Mouse (Mus musculus) hindbrain, postnatal 0 days (tissue): ENCODE measurements around the gene Fryl. TPM values are rescaled to one million over a fixed set of nuclear protein-coding genes. Genes with fewer than 3 reads are reported as not detected.
"Not testable (repeated sequence)": the region's sequence is repeated elsewhere in the genome, so short reads cannot be mapped to it uniquely, and the experiment has no call there.

ENCODE experiments used
- ATAC-seq: fragments of 200-750 bp; cut with Nextera tagmentation; 2 replicates; pipeline ENCODE4 v1.8.0; 2017; ENCODE audit warnings: mild to moderate bottlenecking, moderate TSS enrichment, moderate library complexity
- DNase-seq: peaks from one replicate; pipeline ENCODE4 v3.0.0-alpha.2; 2015; ENCODE audit warnings: low spot score
- H3K27ac ChIP-seq: fragments of 300-500 bp; sonication (generic); 2 replicates; pipeline ENCODE4 v1.5.1; 2014; ENCODE audit warnings: mild to moderate bottlenecking
- H3K27me3 ChIP-seq: fragments of 300-500 bp; sonication (generic); 2 replicates; pipeline ENCODE4 v1.6.1; 2014; ENCODE audit warnings: low read length, mixed read lengths; ENCODE audit not compliant: insufficient read depth
- H3K36me3 ChIP-seq: fragments of 300-500 bp; sonication (generic); 2 replicates; pipeline ENCODE4 v1.6.1; 2014; ENCODE audit warnings: low read length, mixed read lengths; ENCODE audit not compliant: insufficient read depth
- H3K4me1 ChIP-seq: fragments of 300-500 bp; sonication (generic); 2 replicates; pipeline ENCODE4 v1.6.1; 2014; ENCODE audit warnings: antibody characterized with exemption, low read length, mixed read lengths; ENCODE audit not compliant: insufficient read depth
- H3K4me2 ChIP-seq: fragments of 300-500 bp; sonication (generic); 2 replicates; pipeline ENCODE4 v1.6.1; 2014; ENCODE audit warnings: low read depth, mild to moderate bottlenecking, low read length, moderate library complexity, mixed read lengths
- H3K4me3 ChIP-seq: fragments of 300-500 bp; sonication (generic); 2 replicates; pipeline ENCODE4 v1.5.1; 2014; ENCODE audit warnings: low read length
- H3K9ac ChIP-seq: fragments of 300-500 bp; sonication (generic); replicated peaks from 2 replicates; pipeline ENCODE4 v1.6.1; 2014; ENCODE audit warnings: mild to moderate bottlenecking, low read length, moderate library complexity, mixed read lengths
- H3K9me3 ChIP-seq: fragments of 300-500 bp; sonication (generic); 2 replicates; pipeline ENCODE4 v1.6.1; 2016; ENCODE audit warnings: low read length, mixed read lengths
- CTCF ChIP-seq: IDR thresholded peaks from 2 replicates; pipeline ENCODE4 v1.5.1; 2016; ENCODE audit warnings: antibody characterized with exemption, control low read depth, low read depth
- WGBS: fragments of 180-500 bp; shearing (Covaris S2); extraction: QIAGEN DNeasy Blood & Tissue Kit; methylation state at CpG from one replicate; pipeline ENCODE4 v1.1.7; 2014; 5-methylcytosine and 5-hydroxymethylcytosine counted together
- polyA plus RNA-seq: library from polyadenylated mRNA; unstranded; fragments of >200 nt; fragmentation: Nextera tagmentation; extraction: Ambion mirVana; gene quantifications from 2 replicates; pipeline ENCODE4 v1.2.1, GENCODE M21; 2015
- total RNA-seq: library from RNA; depleted of rRNA; stranded (reverse); fragments of >200 nt; gene quantifications from 2 replicates; pipeline ENCODE4 v1.2.3, GENCODE M21; 2014

Gene Fryl
- total and polyA plus RNA-seq, 2 experiments from 2014 or later = 20.5 to 69.4 TPM

- H3K36me3 ChIP-seq, H3K9ac ChIP-seq, H3K4me1 ChIP-seq, H3K27me3 ChIP-seq, H3K9me3 ChIP-seq, DNase-seq, H3K27ac ChIP-seq, H3K4me2 ChIP-seq, H3K4me3 ChIP-seq, ATAC-seq: not testable (repeated sequence)
- 48% methylated on average over 8 of the region's 8 CpGs for WGBS
- peak; percentile 40 for TF ChIP-seq CTCF
Measured at GRCm38 (mm10) chr5:73008230-73008629, 248.2 kb downstream of the Fryl start.

GRCm38 (mm10) chr5:73007582-73007959, 248.8 kb downstream of the Fryl start:
- Histone ChIP-seq H3K9me3 (no peaks in the 10 kb centered on the region), H3K4me2 (peak overlapping the region; percentile 58; the same call in 1 of the 2 replicates), H3K4me1 (no peaks in the 10 kb centered on the region), H3K4me3 (peak overlapping the region; percentile 39), H3K27me3 (no peaks in the 10 kb centered on the region), H3K9ac (no peak overlapping the region), H3K36me3 (no peaks in the 10 kb centered on the region), H3K27ac (no peak overlapping the region)
- TF ChIP-seq CTCF = no peak
- ATAC-seq (peak; percentile 31; the same call in 1 of the 2 replicates), DNase-seq (no peak)
- 49% methylated on average over 5 of the region's 5 CpGs for WGBS

GRCm38 (mm10) chr5:73006784-73007581, 249.4 kb downstream of the Fryl start, which contains the start of gene Slc10a4:
Gene Slc10a4, plus strand, starts transcription at chr5:73006883.
- H3K27ac ChIP-seq = no peak within 1 kb of the TSS
- H3K4me3 ChIP-seq = peak within 1 kb of the TSS; percentile 39
- H3K27me3 ChIP-seq = no peaks in the 10 kb centered on the region
- peak within 1 kb of the TSS; percentile 35; the same call in 1 of the 2 replicates for H3K9ac ChIP-seq
- TF ChIP-seq CTCF = no peak
- DNase-seq = peak; percentile 21
- H3K9me3 ChIP-seq = no peaks in the 10 kb centered on the region
- no peaks in the 10 kb centered on the region for H3K36me3 ChIP-seq
- H3K4me1 ChIP-seq = no peaks in the 10 kb centered on the region
- peak within 1 kb of the TSS; percentile 58 for H3K4me2 ChIP-seq
- WGBS = 7% methylated on average over 65 of the region's 65 CpGs
- ATAC-seq = peak; percentile 80

GRCm38 (mm10) chr5:73004046-73004445, 252.4 kb downstream of the Fryl start:
- H3K27ac ChIP-seq = no peak overlapping the region
- DNase-seq = no peak
- no peaks in the 10 kb centered on the region for H3K4me1 ChIP-seq
- no peaks in the 10 kb centered on the region for H3K27me3 ChIP-seq
- H3K4me2 ChIP-seq = no peak overlapping the region
- no peak for TF ChIP-seq CTCF
- H3K9me3 ChIP-seq = no peaks in the 10 kb centered on the region
- no peaks in the 10 kb centered on the region for H3K36me3 ChIP-seq
- no peak overlapping the region for H3K9ac ChIP-seq
- no peak for ATAC-seq
- 90% methylated on average over 5 of the region's 5 CpGs for WGBS
- H3K4me3 ChIP-seq = no peak overlapping the region

GRCm38 (mm10) chr5:72998546-72998945, 257.9 kb downstream of the Fryl start:
- not testable (repeated sequence) for H3K36me3 ChIP-seq, H3K27ac ChIP-seq, H3K9ac ChIP-seq, H3K4me1 ChIP-seq, ATAC-seq, H3K4me3 ChIP-seq, H3K27me3 ChIP-seq, H3K4me2 ChIP-seq, H3K9me3 ChIP-seq, DNase-seq
- 88% methylated on average over 1 of the region's 1 CpGs for WGBS

GRCm38 (mm10) chr5:72995379-72995778, 261.0 kb downstream of the Fryl start:
- 8% methylated on average over 10 of the region's 10 CpGs for WGBS
- Histone ChIP-seq H3K4me2 (no peak overlapping the region; the same call in 1 of the 2 replicates), H3K27me3 (no peaks in the 10 kb centered on the region), H3K4me1 (no peaks in the 10 kb centered on the region; the same call in 1 of the 2 replicates), H3K4me3 (no peak overlapping the region), H3K36me3 (no peaks in the 10 kb centered on the region), H3K9ac (no peak overlapping the region), H3K9me3 (no peaks in the 10 kb centered on the region), H3K27ac (no peak overlapping the region)
- ATAC-seq = 0 out of 2 replicates have a peak, but pooled peaks have one; percentile 27
- TF ChIP-seq CTCF = no peak
- DNase-seq = no peak

GRCm38 (mm10) chr5:72994928-72995327, 261.5 kb downstream of the Fryl start:
- DNase-seq (no peak), ATAC-seq (no peak)
- Histone ChIP-seq H3K27me3 (no peaks in the 10 kb centered on the region), H3K9ac (no peak overlapping the region), H3K9me3 (no peaks in the 10 kb centered on the region), H3K4me1 (no peaks in the 10 kb centered on the region; the same call in 1 of the 2 replicates), H3K4me2 (no peak overlapping the region), H3K27ac (no peak overlapping the region), H3K4me3 (no peak overlapping the region), H3K36me3 (no peaks in the 10 kb centered on the region)
- TF ChIP-seq CTCF = no peak
- 45% methylated on average over 2 of the region's 2 CpGs for WGBS
